Mouse (Mus musculus): ENCODE results near the gene B4galnt1. TPM values are rescaled to one million over a fixed set of nuclear protein-coding genes. Genes with fewer than 3 reads are reported as not detected.

Gene B4galnt1
- polyA plus RNA-seq, 1 experiment from 2014 or later, result 21.6 TPM

DNA sequence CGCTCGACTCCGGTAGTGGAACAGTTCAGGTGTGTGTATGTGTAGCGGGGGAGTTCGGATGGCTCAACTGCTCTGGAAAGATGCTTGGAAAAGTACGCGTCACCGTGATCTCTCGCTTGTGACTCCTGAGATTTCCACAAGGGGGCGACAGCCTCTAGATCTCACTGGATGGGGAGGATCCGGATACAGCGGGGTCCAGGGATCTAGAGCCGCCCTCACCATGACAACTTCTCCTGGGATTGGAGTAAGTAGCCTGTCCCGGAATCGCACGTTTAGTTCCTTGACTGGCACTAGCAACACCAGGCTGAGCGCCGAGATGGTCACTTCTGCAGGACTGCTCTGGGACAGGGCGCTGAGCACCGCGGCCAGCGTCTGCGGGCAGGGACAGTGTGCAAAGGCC lies 12.7 kb downstream of the B4galnt1 start:
- DNase-seq (ENCODE audit: low spot score) (peak; percentile 80), ATAC-seq (replicated peaks; ENCODE audit: low FRiP score) (peak; percentile 51)
- Histone ChIP-seq H3K9ac (ENCODE audit: low read depth, low read length) (0 out of 2 replicates have a peak overlapping the region, but pooled peaks have one; percentile 36), H3K4me1 (replicated peaks; ENCODE audit: control insufficient read depth, insufficient read depth, low read length) (peaks cover 36% of the 10 kb centered on the region), H3K4me3 (ENCODE audit: low read depth, low read length) (peak overlapping the region; percentile 48), H3K27ac (ENCODE audit: low read depth, low read length) (no peak overlapping the region), H3K9me3 (ENCODE audit: control insufficient read depth, low read length) (no peaks in the 10 kb centered on the region), H3K36me3 (ENCODE audit: control insufficient read depth, insufficient read depth, low read length) (no peaks in the 10 kb centered on the region), H3K27me3 (replicated peaks; ENCODE audit: control insufficient read depth, insufficient read depth, low read length) (peaks cover 50% of the 10 kb centered on the region), H3K4me2 (peak overlapping the region; percentile 88)
- WGBS, result 1% methylated on average over 23 of the region's 23 CpGs

- Histone ChIP-seq H3K36me3 (ENCODE audit: control insufficient read depth, insufficient read depth, low read length) (no peaks in the 10 kb centered on the region; the same call in 1 of the 2 replicates), H3K27ac (ENCODE audit: low read depth, low read length) (no peak overlapping the region), H3K9me3 (ENCODE audit: control insufficient read depth, low read length) (no peaks in the 10 kb centered on the region), H3K4me3 (ENCODE audit: low read depth, low read length) (peak overlapping the region; percentile 48), H3K9ac (ENCODE audit: low read depth, low read length) (no peak overlapping the region), H3K27me3 (replicated peaks; ENCODE audit: control insufficient read depth, insufficient read depth, low read length) (peaks cover 54% of the 10 kb centered on the region), H3K4me1 (replicated peaks; ENCODE audit: control insufficient read depth, insufficient read depth, low read length) (peaks cover 36% of the 10 kb centered on the region), H3K4me2 (peak overlapping the region; percentile 88)
- ATAC-seq (replicated peaks; ENCODE audit: low FRiP score) (peak; percentile 18; the same call in 1 of the 2 replicates), DNase-seq (ENCODE audit: low spot score) (peak; percentile 44)
- WGBS, result 5% methylated on average over 41 of the region's 41 CpGs
These were observed 13.4 kb downstream of the B4galnt1 start for GRCm38 (mm10) chr10:127178286-127179027.

GRCm38 (mm10) chr10:127179871-127180694 lies 15.1 kb downstream of the B4galnt1 start, which contains the start of gene Slc26a10:
Gene Slc26a10 (minus strand): TSS chr10:127180645.
- no peaks in the 10 kb centered on the region; the same call in 1 of the 2 replicates for H3K36me3 ChIP-seq (ENCODE audit: control insufficient read depth, insufficient read depth, low read length)
- H3K4me1 ChIP-seq (replicated peaks; ENCODE audit: control insufficient read depth, insufficient read depth, low read length), result peaks cover 44% of the 10 kb centered on the region
- H3K27ac ChIP-seq (ENCODE audit: low read depth, low read length), result no peak within 1 kb of the TSS
- H3K27me3 ChIP-seq (replicated peaks; ENCODE audit: control insufficient read depth, insufficient read depth, low read length), result peaks cover 55% of the 10 kb centered on the region
- WGBS, result 4% methylated on average over 34 of the region's 34 CpGs
- peak within 1 kb of the TSS; percentile 36 for H3K4me3 ChIP-seq (ENCODE audit: low read depth, low read length)
- peak within 1 kb of the TSS; percentile 59 for H3K4me2 ChIP-seq
- no peaks in the 10 kb centered on the region for H3K9me3 ChIP-seq (ENCODE audit: control insufficient read depth, low read length)
- ATAC-seq (replicated peaks; ENCODE audit: low FRiP score) (0 out of 2 replicates have a peak, but pooled peaks have one; percentile 10), DNase-seq (ENCODE audit: low spot score) (no peak)
- H3K9ac ChIP-seq (ENCODE audit: low read depth, low read length), result peak within 1 kb of the TSS; percentile 13; the same call in 1 of the 2 replicates

- 9% methylated on average over 3 of the region's 3 CpGs for WGBS
- Histone ChIP-seq H3K4me2 (peak overlapping the region; percentile 59), H3K9me3 (ENCODE audit: control insufficient read depth, low read length) (no peaks in the 10 kb centered on the region), H3K27me3 (replicated peaks; ENCODE audit: control insufficient read depth, insufficient read depth, low read length) (peaks cover 55% of the 10 kb centered on the region), H3K4me1 (replicated peaks; ENCODE audit: control insufficient read depth, insufficient read depth, low read length) (peaks cover 46% of the 10 kb centered on the region), H3K9ac (ENCODE audit: low read depth, low read length) (no peak overlapping the region), H3K4me3 (ENCODE audit: low read depth, low read length) (peak overlapping the region; percentile 36; the same call in 1 of the 2 replicates), H3K27ac (ENCODE audit: low read depth, low read length) (no peak overlapping the region), H3K36me3 (ENCODE audit: control insufficient read depth, insufficient read depth, low read length) (no peaks in the 10 kb centered on the region; the same call in 1 of the 2 replicates)
- ATAC-seq (replicated peaks; ENCODE audit: low FRiP score) (no peak), DNase-seq (ENCODE audit: low spot score) (no peak)
These were observed 15.6 kb downstream of the B4galnt1 start for GRCm38 (mm10) chr10:127180695-127181047.

DNA sequence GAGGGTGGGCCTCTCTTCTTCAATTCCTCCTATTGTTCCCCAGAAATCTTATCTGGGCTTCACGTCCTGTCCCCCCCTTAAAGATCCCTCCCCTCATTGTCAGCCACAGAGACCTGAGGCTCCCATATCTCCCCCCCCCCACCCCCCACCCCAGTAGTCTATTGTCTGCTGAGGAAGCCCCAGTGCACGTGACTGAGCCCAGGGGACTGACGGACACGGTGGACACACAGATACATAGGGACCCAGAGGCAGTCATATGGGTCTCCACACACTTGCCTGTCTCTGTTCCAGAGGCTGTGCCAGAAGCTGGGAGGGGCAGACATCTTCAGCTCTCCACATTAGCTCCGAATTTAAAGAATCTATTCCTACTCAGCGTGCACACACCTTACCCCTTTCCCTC lies 16.5 kb downstream of the B4galnt1 start:
- WGBS, result 53% methylated on average over 6 of the region's 6 CpGs
- no peak overlapping the region for H3K4me2 ChIP-seq

GRCm38 (mm10) chr10:127182624-127183023 lies 17.6 kb downstream of the B4galnt1 start:
- Histone ChIP-seq H3K9me3 (ENCODE audit: control insufficient read depth, low read length) (no peaks in the 10 kb centered on the region), H3K4me2 (peak overlapping the region; percentile 1), H3K36me3 (ENCODE audit: control insufficient read depth, insufficient read depth, low read length) (peaks cover 6% of the 10 kb centered on the region), H3K27me3 (replicated peaks; ENCODE audit: control insufficient read depth, insufficient read depth, low read length) (peaks cover 44% of the 10 kb centered on the region), H3K4me1 (replicated peaks; ENCODE audit: control insufficient read depth, insufficient read depth, low read length) (peaks cover 47% of the 10 kb centered on the region), H3K9ac (ENCODE audit: low read depth, low read length) (no peak overlapping the region), H3K4me3 (ENCODE audit: low read depth, low read length) (no peak overlapping the region), H3K27ac (ENCODE audit: low read depth, low read length) (no peak overlapping the region)
- DNase-seq (ENCODE audit: low spot score), result no peak
- 80% methylated on average over 4 of the region's 4 CpGs for WGBS
- ATAC-seq (replicated peaks; ENCODE audit: low FRiP score), result no peak

More for the DNA sequence above, 16.5 kb downstream of the B4galnt1 start:
- no peak overlapping the region for H3K9ac ChIP-seq (ENCODE audit: low read depth, low read length)
- peaks cover 46% of the 10 kb centered on the region for H3K4me1 ChIP-seq (replicated peaks; ENCODE audit: control insufficient read depth, insufficient read depth, low read length)
- peaks cover 52% of the 10 kb centered on the region for H3K27me3 ChIP-seq (replicated peaks; ENCODE audit: control insufficient read depth, insufficient read depth, low read length)
- peaks cover 2% of the 10 kb centered on the region for H3K36me3 ChIP-seq (ENCODE audit: control insufficient read depth, insufficient read depth, low read length)
- DNase-seq (ENCODE audit: low spot score) (no peak), ATAC-seq (replicated peaks; ENCODE audit: low FRiP score) (no peak)
- no peaks in the 10 kb centered on the region for H3K9me3 ChIP-seq (ENCODE audit: control insufficient read depth, low read length)
- H3K27ac ChIP-seq (ENCODE audit: low read depth, low read length), result no peak overlapping the region
- no peak overlapping the region for H3K4me3 ChIP-seq (ENCODE audit: low read depth, low read length)

- Histone ChIP-seq H3K9me3 (ENCODE audit: control insufficient read depth, low read length) (no peaks in the 10 kb centered on the region), H3K27me3 (replicated peaks; ENCODE audit: control insufficient read depth, insufficient read depth, low read length) (peaks cover 34% of the 10 kb centered on the region), H3K27ac (ENCODE audit: low read depth, low read length) (no peak overlapping the region), H3K36me3 (ENCODE audit: control insufficient read depth, insufficient read depth, low read length) (peaks cover 6% of the 10 kb centered on the region), H3K9ac (ENCODE audit: low read depth, low read length) (no peak overlapping the region), H3K4me2 (peak overlapping the region; percentile 41), H3K4me3 (ENCODE audit: low read depth, low read length) (no peak overlapping the region; the same call in 1 of the 2 replicates), H3K4me1 (replicated peaks; ENCODE audit: control insufficient read depth, insufficient read depth, low read length) (peaks cover 43% of the 10 kb centered on the region)
- WGBS, result 18% methylated on average over 20 of the region's 20 CpGs
- DNase-seq (ENCODE audit: low spot score), result no peak
- ATAC-seq (replicated peaks; ENCODE audit: low FRiP score), result peak; percentile 29; the same call in 1 of the 2 replicates
These were observed 18.7 kb downstream of the B4galnt1 start for GRCm38 (mm10) chr10:127183759-127184158.

GRCm38 (mm10) chr10:127185101-127185500 lies 20.1 kb downstream of the B4galnt1 start:
- H3K9ac ChIP-seq (ENCODE audit: low read depth, low read length), result no peak overlapping the region
- no peaks in the 10 kb centered on the region for H3K9me3 ChIP-seq (ENCODE audit: control insufficient read depth, low read length)
- no peak for DNase-seq (ENCODE audit: low spot score)
- ATAC-seq (replicated peaks; ENCODE audit: low FRiP score), result no peak
- no peak overlapping the region; the same call in 1 of the 2 replicates for H3K4me2 ChIP-seq
- H3K4me3 ChIP-seq (ENCODE audit: low read depth, low read length), result no peak overlapping the region
- no peak overlapping the region for H3K27ac ChIP-seq (ENCODE audit: low read depth, low read length)
- WGBS, result 72% methylated on average over 9 of the region's 9 CpGs
- peaks cover 34% of the 10 kb centered on the region for H3K4me1 ChIP-seq (replicated peaks; ENCODE audit: control insufficient read depth, insufficient read depth, low read length)
- H3K36me3 ChIP-seq (ENCODE audit: control insufficient read depth, insufficient read depth, low read length), result peaks cover 6% of the 10 kb centered on the region
- H3K27me3 ChIP-seq (replicated peaks; ENCODE audit: control insufficient read depth, insufficient read depth, low read length), result peaks cover 21% of the 10 kb centered on the region
